Mouse (Mus musculus): ENCODE measurements around the gene 2810408A11Rik.

2810408A11Rik gene

DNA sequence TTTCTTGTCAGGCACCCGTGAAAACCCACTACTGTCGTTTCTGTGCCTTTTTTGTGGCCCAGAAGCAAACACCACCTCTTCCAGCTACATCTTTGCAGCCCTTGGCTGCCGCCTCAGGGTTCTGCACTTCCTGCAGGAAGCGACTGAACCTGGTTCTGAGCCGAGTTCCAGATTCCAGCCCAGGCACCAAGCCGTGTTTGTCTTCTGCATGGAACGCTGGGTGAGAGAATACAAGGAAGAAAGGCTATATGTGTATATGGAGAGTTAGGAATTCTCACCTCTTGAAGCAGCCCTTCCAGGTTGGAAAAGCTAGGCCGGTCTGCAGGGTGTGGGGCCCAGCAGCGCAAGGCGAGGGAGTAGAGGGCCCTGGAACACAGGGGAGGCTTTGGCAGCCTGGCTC lies 46.1 kb downstream of the 2810408A11Rik start:
- TF ChIP-seq GATA4 (IDR thresholded peaks at IDR 0.05; ENCODE audit: insufficient replicate concordance, low read length), result no peak

DNA sequence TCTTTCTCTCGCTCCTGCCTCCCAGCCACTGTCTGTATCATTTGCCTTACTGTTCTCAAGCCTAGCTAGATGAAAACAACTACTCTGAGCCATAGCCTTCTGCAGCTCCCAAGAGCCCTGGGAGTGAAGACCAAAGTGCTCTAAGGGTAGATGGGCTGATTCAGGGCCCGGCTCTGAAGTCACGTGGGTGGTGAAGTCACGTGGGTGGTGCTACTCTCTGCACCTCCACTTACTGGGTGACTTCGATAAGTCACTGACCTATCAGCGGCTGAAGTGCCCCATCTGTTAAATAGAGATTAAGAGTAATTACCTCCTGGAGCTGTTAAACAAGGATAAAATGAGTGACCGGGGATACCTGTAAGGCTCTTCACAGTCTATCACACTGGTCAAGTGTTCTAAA lies 46.8 kb downstream of the 2810408A11Rik start:
- no peak for TF ChIP-seq GATA4 (IDR thresholded peaks at IDR 0.05; ENCODE audit: insufficient replicate concordance, low read length)

DNA sequence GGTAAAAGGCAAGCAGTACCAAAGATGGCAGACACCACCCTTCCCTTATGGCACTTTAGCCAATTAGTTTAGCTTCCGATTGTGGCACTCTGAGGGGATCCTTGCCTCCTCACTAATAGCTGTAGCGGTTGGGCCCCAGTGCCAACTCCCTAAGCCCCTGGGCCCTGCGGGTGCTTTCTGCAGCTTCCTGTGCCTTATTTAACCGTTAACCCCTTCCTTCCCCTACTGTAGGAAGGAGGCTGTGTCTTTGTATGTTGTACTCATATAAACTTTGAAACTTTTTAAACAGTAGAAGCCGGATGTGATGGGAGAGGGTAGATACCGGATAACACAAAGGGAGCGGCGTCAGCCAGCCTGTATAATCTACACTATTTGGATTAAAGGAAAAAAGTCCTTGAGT lies 50.0 kb downstream of the 2810408A11Rik start:
- no peak for TF ChIP-seq GATA4 (IDR thresholded peaks at IDR 0.05; ENCODE audit: insufficient replicate concordance, low read length)

DNA sequence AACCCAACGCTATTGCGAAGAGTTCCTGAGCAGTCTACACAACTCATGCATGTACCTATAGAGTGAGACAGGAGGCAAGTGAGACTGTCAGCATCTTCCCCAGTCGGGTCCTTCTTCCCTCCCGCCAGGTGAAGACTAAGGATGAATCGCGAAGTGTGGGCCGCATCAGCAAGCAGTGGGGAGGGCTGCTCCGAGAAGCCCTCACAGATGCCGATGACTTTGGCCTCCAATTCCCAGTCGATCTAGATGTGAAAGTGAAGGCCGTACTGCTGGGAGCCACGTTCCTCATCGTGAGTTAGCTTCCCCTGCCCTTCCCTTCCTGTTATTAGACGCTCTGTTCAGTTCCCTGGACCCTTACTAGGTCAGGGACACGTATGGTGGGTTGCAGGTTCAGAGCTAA lies 50.9 kb downstream of the 2810408A11Rik start:
- TF ChIP-seq GATA4 (IDR thresholded peaks at IDR 0.05; ENCODE audit: insufficient replicate concordance, low read length), result no peak

DNA sequence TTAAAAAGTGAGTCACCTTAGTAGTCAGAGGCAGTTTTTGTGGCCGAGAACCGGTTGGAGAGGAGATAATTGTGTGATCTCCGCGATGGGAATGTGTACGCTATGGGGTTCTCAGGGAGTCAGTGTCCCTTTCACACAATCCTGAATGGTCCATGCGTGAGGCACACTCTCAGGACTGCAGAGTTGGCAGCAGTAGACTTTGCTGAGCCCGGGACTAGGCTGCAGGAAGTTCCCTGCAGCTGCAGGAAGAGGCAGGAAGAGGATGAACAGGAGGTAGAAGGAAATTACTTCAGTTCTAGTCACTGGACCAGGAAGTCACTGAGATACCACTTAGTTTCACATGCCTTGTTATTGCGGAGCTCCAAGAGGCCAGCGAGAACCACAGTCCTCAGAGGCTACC lies 51.7 kb downstream of the 2810408A11Rik start:
- TF ChIP-seq GATA4 (IDR thresholded peaks at IDR 0.05; ENCODE audit: insufficient replicate concordance, low read length), result peak; percentile 39; the same call in 1 of the 2 replicates

DNA sequence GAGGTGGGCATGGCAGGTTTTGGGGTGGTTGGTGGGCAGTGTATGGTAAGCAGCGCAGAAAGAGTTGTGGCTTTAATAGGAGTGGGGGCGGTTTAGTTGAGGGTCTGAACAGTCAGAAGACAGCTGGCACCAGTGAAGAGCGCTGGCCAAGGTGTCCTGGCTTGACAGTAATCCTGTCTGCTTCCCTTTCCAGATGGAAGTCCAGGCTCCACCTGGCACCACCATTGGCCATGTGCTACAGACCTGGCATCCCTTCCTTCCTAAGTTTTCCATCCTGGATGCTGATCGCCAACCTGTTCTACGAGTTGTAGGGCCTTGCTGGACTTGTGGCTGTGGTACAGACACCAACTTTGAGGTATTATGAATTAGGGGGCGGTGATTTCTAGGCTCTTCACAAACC lies 52.8 kb downstream of the 2810408A11Rik start:
- TF ChIP-seq GATA4 (IDR thresholded peaks at IDR 0.05; ENCODE audit: insufficient replicate concordance, low read length), result no peak
